Mouse (Mus musculus): Measurements from ENCODE around the gene Wdr70. TPM values are rescaled to one million over a fixed set of nuclear protein-coding genes. Genes with fewer than 3 reads are reported as not detected.

Gene Wdr70
- polyA plus RNA-seq, 1 experiment from 2014 or later: 81.5 TPM

DNA sequence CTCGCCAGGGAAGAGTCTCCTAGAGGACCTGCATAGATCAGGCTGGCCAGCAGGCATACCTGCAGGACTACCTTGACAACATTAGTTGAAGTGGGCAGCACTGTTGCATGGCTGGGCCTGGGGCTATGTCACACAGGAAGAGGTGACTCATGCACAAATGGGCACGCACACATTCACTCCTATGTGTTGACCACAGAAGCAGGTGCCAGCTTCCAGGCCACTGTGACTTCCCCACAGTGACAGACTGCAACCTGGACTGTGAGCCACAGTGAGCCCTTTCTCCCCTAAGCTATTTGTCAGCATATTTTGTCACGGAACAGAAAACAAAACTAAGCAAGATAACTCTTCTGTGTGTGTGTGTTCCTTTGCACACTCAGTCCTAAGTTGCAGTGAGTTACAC, 47.8 kb downstream of the Wdr70 start:
- Histone ChIP-seq H3K4me3 (ENCODE audit: low read depth, low read length) (no peak overlapping the region), H3K36me3 (ENCODE audit: control insufficient read depth, insufficient read depth, low read length) (no peaks in the 10 kb centered on the region), H3K9ac (ENCODE audit: low read length) (no peak overlapping the region), H3K4me1 (ENCODE audit: control insufficient read depth, insufficient read depth, low read length) (no peaks in the 10 kb centered on the region), H3K4me2 (no peak overlapping the region), H3K27me3 (ENCODE audit: control insufficient read depth, insufficient read depth, low read length) (no peaks in the 10 kb centered on the region), H3K9me3 (ENCODE audit: control insufficient read depth, low read length) (no peaks in the 10 kb centered on the region), H3K27ac (ENCODE audit: low read depth, low read length) (no peak overlapping the region)
- DNase-seq (ENCODE audit: low spot score, missing footprints) (no peak), ATAC-seq (ENCODE audit: low FRiP score) (no peak)
- WGBS: 90% methylated on average over 3 of the region's 3 CpGs

DNA sequence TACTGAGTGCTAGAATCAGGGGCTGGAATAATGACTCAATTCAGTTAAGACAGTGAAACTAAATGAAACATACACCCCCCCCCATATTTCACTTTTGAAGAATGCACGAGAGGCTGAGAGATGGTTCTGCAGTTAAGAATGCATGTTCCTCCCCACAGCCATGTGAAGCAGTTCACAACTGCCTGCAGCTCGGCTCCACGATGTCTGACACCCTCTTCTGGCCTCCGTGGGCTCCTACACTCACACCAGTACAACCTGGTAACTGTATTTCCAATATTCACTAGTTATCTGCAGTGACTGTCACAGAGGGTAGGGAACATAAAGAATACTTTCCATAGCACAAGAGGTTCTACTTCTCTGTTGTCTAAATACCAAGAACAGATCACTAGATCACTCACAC, 59.2 kb downstream of the Wdr70 start:
- H3K27me3 ChIP-seq (ENCODE audit: control insufficient read depth, insufficient read depth, low read length): no peaks in the 10 kb centered on the region
- DNase-seq (ENCODE audit: low spot score, missing footprints) (no peak), ATAC-seq (ENCODE audit: low FRiP score) (no peak)
- no peak overlapping the region for H3K4me3 ChIP-seq (ENCODE audit: low read depth, low read length)
- no peaks in the 10 kb centered on the region for H3K9me3 ChIP-seq (ENCODE audit: control insufficient read depth, low read length)
- H3K4me2 ChIP-seq: no peak overlapping the region
- no peaks in the 10 kb centered on the region for H3K4me1 ChIP-seq (ENCODE audit: control insufficient read depth, insufficient read depth, low read length)
- no peak overlapping the region for H3K9ac ChIP-seq (ENCODE audit: low read length)
- H3K36me3 ChIP-seq (ENCODE audit: control insufficient read depth, insufficient read depth, low read length): no peaks in the 10 kb centered on the region
- H3K27ac ChIP-seq (ENCODE audit: low read depth, low read length): no peak overlapping the region
- 77% methylated on average over 4 of the region's 4 CpGs for WGBS

DNA sequence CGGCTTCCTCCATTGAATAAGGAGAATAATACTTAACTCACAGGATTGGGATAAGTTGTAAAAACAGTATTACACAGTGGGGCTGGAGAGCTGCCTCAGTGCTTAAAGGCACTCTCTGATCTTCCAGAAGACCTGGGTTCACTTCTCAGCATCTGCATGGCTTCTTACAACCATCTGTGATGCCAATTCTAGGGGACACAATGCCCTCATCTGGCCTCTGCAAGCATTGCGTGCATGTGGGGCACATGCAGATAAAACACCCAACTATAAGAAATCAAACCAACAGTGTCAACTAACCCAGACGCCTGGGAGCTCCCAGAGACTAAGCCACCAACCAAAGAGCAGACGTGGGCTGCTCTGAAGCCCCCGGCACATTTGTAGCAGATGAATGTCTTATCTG, 60.6 kb downstream of the Wdr70 start:
- Histone ChIP-seq H3K4me1 (ENCODE audit: control insufficient read depth, insufficient read depth, low read length) (no peaks in the 10 kb centered on the region), H3K36me3 (ENCODE audit: control insufficient read depth, insufficient read depth, low read length) (no peaks in the 10 kb centered on the region), H3K4me3 (ENCODE audit: low read depth, low read length) (no peak overlapping the region), H3K27ac (ENCODE audit: low read depth, low read length) (no peak overlapping the region), H3K27me3 (ENCODE audit: control insufficient read depth, insufficient read depth, low read length) (no peaks in the 10 kb centered on the region), H3K4me2 (no peak overlapping the region), H3K9ac (ENCODE audit: low read length) (no peak overlapping the region), H3K9me3 (ENCODE audit: control insufficient read depth, low read length) (no peaks in the 10 kb centered on the region)
- DNase-seq (ENCODE audit: low spot score, missing footprints) (no peak), ATAC-seq (ENCODE audit: low FRiP score) (no peak)
- WGBS: 85% methylated on average over 5 of the region's 5 CpGs

DNA sequence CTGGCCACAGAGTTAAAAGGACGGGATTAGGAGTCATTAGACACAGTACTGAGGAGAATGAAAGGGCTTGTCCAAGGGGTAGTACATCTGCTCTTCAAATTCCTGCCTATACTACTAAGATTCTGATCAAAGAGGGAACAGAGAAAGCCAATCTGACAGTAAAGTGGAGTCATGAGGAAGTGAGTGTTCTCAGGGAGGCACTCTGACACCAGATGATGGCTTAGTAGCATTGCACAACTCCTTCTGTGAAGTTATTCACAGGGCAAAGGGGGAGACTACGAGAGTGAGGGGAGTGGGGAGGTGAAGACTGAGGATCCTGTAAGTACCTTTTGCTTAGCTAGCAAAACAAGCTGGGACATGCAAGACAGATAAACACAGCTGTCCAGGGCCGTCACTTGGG, 61.2 kb downstream of the Wdr70 start:
- no peak for ATAC-seq (ENCODE audit: low FRiP score)
- WGBS: 68% methylated on average over 3 of the region's 3 CpGs
- DNase-seq (ENCODE audit: low spot score, missing footprints): no peak
- Histone ChIP-seq H3K4me3 (ENCODE audit: low read depth, low read length) (no peak overlapping the region), H3K36me3 (ENCODE audit: control insufficient read depth, insufficient read depth, low read length) (no peaks in the 10 kb centered on the region), H3K4me2 (no peak overlapping the region), H3K27me3 (ENCODE audit: control insufficient read depth, insufficient read depth, low read length) (no peaks in the 10 kb centered on the region), H3K9me3 (ENCODE audit: control insufficient read depth, low read length) (no peaks in the 10 kb centered on the region), H3K27ac (ENCODE audit: low read depth, low read length) (no peak overlapping the region), H3K4me1 (ENCODE audit: control insufficient read depth, insufficient read depth, low read length) (no peaks in the 10 kb centered on the region), H3K9ac (ENCODE audit: low read length) (no peak overlapping the region)

DNA sequence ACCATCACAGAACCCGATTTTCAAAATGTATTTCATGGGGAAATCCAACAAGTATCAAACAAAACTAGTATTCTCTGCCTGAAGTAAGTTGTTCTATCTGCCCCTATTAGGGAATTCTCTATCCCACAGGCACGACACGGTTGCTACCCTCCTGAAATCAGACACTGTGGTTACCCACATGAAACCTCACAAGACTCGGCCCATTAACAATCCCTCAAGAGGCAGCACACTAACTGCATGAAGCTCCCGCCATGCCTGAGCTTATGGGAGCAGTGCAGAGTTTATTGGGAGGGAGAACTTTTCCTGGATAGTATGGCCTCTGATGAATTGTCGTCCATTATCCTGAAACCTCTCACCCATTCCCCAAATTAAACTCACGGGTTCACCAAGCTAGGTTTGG, 67.8 kb downstream of the Wdr70 start:
- H3K27me3 ChIP-seq (ENCODE audit: control insufficient read depth, insufficient read depth, low read length): no peaks in the 10 kb centered on the region

DNA sequence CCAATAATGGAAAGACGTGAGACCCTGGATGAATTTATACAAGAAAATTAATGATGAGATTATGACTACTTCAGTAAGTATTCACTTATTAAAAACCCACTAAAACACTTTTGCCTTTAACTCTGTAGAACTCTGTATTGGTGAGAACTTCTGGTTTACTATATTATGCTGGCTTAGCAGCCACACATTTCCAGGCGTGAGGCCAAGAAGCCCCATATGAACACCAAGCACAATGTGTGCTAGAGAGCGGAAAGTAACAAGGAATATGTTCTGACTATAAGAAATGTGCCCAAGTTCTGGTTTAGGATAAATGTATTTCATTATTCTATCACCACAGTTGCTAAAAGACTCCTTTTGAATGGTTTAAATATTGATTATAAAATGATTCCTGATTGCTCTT, 68.4 kb downstream of the Wdr70 start:
- H3K4me3 ChIP-seq (ENCODE audit: low read depth, low read length): no peak overlapping the region
- DNase-seq (ENCODE audit: low spot score, missing footprints) (no peak), ATAC-seq (ENCODE audit: low FRiP score) (no peak)
- H3K27me3 ChIP-seq (ENCODE audit: control insufficient read depth, insufficient read depth, low read length): no peaks in the 10 kb centered on the region
- no peaks in the 10 kb centered on the region for H3K36me3 ChIP-seq (ENCODE audit: control insufficient read depth, insufficient read depth, low read length)
- H3K4me2 ChIP-seq: no peak overlapping the region
- no peaks in the 10 kb centered on the region for H3K4me1 ChIP-seq (ENCODE audit: control insufficient read depth, insufficient read depth, low read length)
- no peaks in the 10 kb centered on the region for H3K9me3 ChIP-seq (ENCODE audit: control insufficient read depth, low read length)
- no peak overlapping the region for H3K9ac ChIP-seq (ENCODE audit: low read length)
- H3K27ac ChIP-seq (ENCODE audit: low read depth, low read length): no peak overlapping the region
- WGBS: 91% methylated on average over 3 of the region's 3 CpGs

More for the DNA sequence above, 67.8 kb downstream of the Wdr70 start:
- Histone ChIP-seq H3K9ac (ENCODE audit: low read length) (no peak overlapping the region), H3K9me3 (ENCODE audit: control insufficient read depth, low read length) (no peaks in the 10 kb centered on the region), H3K36me3 (ENCODE audit: control insufficient read depth, insufficient read depth, low read length) (no peaks in the 10 kb centered on the region), H3K27ac (ENCODE audit: low read depth, low read length) (no peak overlapping the region), H3K4me2 (no peak overlapping the region), H3K4me3 (ENCODE audit: low read depth, low read length) (no peak overlapping the region), H3K4me1 (ENCODE audit: control insufficient read depth, insufficient read depth, low read length) (no peaks in the 10 kb centered on the region)
- ATAC-seq (ENCODE audit: low FRiP score) (no peak), DNase-seq (ENCODE audit: low spot score, missing footprints) (no peak)
- 88% methylated on average over 7 of the region's 7 CpGs for WGBS

DNA sequence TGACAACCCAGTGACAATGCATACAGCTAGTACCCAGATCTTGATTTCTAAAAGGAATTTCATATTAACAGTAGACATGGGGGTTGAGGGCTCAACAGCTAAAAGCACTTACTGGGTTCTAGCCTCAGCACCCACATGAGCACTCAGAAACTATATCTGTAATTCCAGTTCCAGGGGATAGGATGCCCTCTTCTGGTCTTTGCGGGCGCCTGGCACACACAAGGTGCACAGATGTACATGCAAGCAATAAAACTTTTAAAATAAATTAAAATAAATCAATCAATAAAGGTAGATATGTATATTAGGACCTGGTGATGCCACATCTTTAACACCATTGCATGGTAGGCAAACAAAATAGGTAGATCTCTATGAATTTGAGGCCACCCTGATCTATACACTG, 71.5 kb downstream of the Wdr70 start:
- H3K4me2 ChIP-seq: no peak overlapping the region
- no peak overlapping the region for H3K27ac ChIP-seq (ENCODE audit: low read depth, low read length)
- H3K9me3 ChIP-seq (ENCODE audit: control insufficient read depth, low read length): no peaks in the 10 kb centered on the region
- WGBS: 96% methylated on average over 2 of the region's 2 CpGs
- H3K4me3 ChIP-seq (ENCODE audit: low read depth, low read length): no peak overlapping the region
- ATAC-seq (ENCODE audit: low FRiP score): no peak
- no peak overlapping the region for H3K9ac ChIP-seq (ENCODE audit: low read length)
- DNase-seq (ENCODE audit: low spot score, missing footprints): no peak
- H3K4me1 ChIP-seq (ENCODE audit: control insufficient read depth, insufficient read depth, low read length): no peaks in the 10 kb centered on the region
- no peaks in the 10 kb centered on the region for H3K27me3 ChIP-seq (ENCODE audit: control insufficient read depth, insufficient read depth, low read length)
- H3K36me3 ChIP-seq (ENCODE audit: control insufficient read depth, insufficient read depth, low read length): no peaks in the 10 kb centered on the region

DNA sequence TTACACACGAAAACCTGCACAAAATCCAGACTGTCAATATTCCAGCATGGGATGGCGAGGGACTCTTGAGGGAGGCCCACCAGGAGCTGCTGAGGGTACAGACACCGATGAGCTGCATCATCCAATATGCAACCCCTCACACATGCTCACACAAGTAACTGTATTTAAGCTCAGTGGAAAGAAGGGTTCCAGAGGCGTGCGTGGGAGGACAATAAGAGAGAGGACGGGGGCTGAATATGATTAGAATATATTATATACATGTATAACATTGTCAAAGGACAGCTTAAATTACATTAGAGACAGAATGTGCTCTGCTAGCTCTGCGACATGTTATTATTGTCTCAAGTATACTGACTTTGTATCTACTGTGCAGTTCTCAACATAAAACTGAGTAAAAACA, 87.6 kb downstream of the Wdr70 start:
- 89% methylated on average over 7 of the region's 7 CpGs for whole genome bisulfite sequencing
- ATAC-seq (ENCODE audit: low FRiP score): no peak

DNA sequence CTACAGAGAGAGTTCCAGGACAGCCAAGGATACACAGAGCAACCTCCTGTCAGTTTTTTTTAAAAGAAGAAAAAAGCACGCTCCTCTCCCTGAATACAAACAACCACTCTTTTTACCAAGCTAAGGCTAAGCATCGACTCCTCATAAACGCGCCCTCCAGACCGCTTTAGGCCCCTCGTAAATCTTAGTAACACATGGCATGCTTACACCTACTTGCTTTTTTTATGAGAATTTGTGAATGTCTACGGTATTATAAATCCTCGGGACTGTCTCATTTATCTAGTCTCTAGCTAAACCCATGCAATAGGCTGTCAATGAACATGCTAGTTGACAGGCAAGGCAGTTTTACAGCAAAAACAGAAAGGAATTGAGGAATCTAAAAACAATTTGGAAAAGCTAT, 91.6 kb downstream of the Wdr70 start:
- Histone ChIP-seq H3K4me1 (ENCODE audit: control insufficient read depth, insufficient read depth, low read length) (no peaks in the 10 kb centered on the region), H3K27ac (ENCODE audit: low read depth, low read length) (no peak overlapping the region), H3K9ac (ENCODE audit: low read length) (no peak overlapping the region), H3K36me3 (ENCODE audit: control insufficient read depth, insufficient read depth, low read length) (no peaks in the 10 kb centered on the region), H3K27me3 (ENCODE audit: control insufficient read depth, insufficient read depth, low read length) (no peaks in the 10 kb centered on the region), H3K9me3 (ENCODE audit: control insufficient read depth, low read length) (no peaks in the 10 kb centered on the region), H3K4me2 (no peak overlapping the region), H3K4me3 (ENCODE audit: low read depth, low read length) (no peak overlapping the region)
- no peak for DNase-seq (ENCODE audit: low spot score, missing footprints)
- WGBS: 98% methylated on average over 8 of the region's 8 CpGs
- ATAC-seq (ENCODE audit: low FRiP score): no peak

More for the DNA sequence above, 87.6 kb downstream of the Wdr70 start:
- Histone ChIP-seq H3K36me3 (ENCODE audit: control insufficient read depth, insufficient read depth, low read length) (no peaks in the 10 kb centered on the region), H3K4me1 (ENCODE audit: control insufficient read depth, insufficient read depth, low read length) (no peaks in the 10 kb centered on the region), H3K4me3 (ENCODE audit: low read depth, low read length) (no peak overlapping the region), H3K9ac (ENCODE audit: low read length) (no peak overlapping the region), H3K9me3 (ENCODE audit: control insufficient read depth, low read length) (no peaks in the 10 kb centered on the region), H3K27me3 (ENCODE audit: control insufficient read depth, insufficient read depth, low read length) (no peaks in the 10 kb centered on the region), H3K4me2 (no peak overlapping the region), H3K27ac (ENCODE audit: low read depth, low read length) (no peak overlapping the region)
- DNase-seq (ENCODE audit: low spot score, missing footprints): no peak

DNA sequence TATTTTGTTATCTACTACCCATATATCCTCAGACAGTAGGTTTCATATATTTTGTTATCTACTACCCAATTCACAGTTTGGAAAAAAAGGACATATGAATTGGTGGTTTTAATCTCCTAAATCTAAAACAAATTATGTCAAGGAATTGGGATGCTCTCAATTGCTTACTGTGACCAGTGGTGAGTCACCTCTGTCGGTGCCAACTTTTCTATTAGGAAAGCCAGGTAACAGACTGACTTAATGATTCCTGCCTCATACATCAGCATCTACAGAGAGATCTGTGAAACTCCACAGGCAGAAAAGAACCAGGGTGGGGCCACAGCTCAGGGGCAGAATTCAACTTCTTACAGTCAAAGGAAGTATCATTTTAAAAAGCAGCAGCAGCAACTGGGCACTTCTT, 93.0 kb downstream of the Wdr70 start:
- no peak overlapping the region for H3K4me2 ChIP-seq
- H3K27me3 ChIP-seq (ENCODE audit: control insufficient read depth, insufficient read depth, low read length): no peaks in the 10 kb centered on the region
- 94% methylated on average over 1 of the region's 1 CpGs for WGBS
- no peak overlapping the region for H3K27ac ChIP-seq (ENCODE audit: low read depth, low read length)
- no peak overlapping the region for H3K4me3 ChIP-seq (ENCODE audit: low read depth, low read length)
- H3K9me3 ChIP-seq (ENCODE audit: control insufficient read depth, low read length): no peaks in the 10 kb centered on the region
- H3K9ac ChIP-seq (ENCODE audit: low read length): no peak overlapping the region
- no peaks in the 10 kb centered on the region for H3K4me1 ChIP-seq (ENCODE audit: control insufficient read depth, insufficient read depth, low read length)
- no peaks in the 10 kb centered on the region for H3K36me3 ChIP-seq (ENCODE audit: control insufficient read depth, insufficient read depth, low read length)
- no peak for DNase-seq (ENCODE audit: low spot score, missing footprints)
- ATAC-seq (ENCODE audit: low FRiP score): no peak
